Mouse (Mus musculus) CH12.LX (cell line): Measurements from ENCODE around the gene Calcrl. TPM values are rescaled to one million over a fixed set of nuclear protein-coding genes. Genes with fewer than 3 reads are reported as not detected.
A peak's percentile ranks its signal among the peaks of the same experiment; 100 is the strongest.

Experiments
- DNase-seq: peaks from one replicate; pipeline ENCODE4 v3.0.0-alpha.2; 2013; ENCODE audit errors: extremely low read depth
- H3K27ac ChIP-seq: 2 replicates; pipeline ENCODE4 v1.5.1; 2012; ENCODE audit warnings: low read depth, mild to moderate bottlenecking, control low read depth, moderate library complexity; ENCODE audit not compliant: insufficient read depth
- H3K27me3 ChIP-seq: replicated peaks from 2 replicates; pipeline ENCODE3; 2012; ENCODE audit warnings: inconsistent platforms
- H3K36me3 ChIP-seq, 2 experiments: replicated peaks in 1 of 2; 2 replicates each; pipeline versions ENCODE3 to v1.6.1; 2012; ENCODE audit warnings: inconsistent platforms in 1 of 2, low read length in 1 of 2, mild to moderate bottlenecking in 1 of 2, mixed read lengths in 1 of 2, moderate library complexity in 1 of 2; ENCODE audit not compliant: control insufficient read depth in 1 of 2, insufficient read depth in 1 of 2
- H3K4me1 ChIP-seq, 2 experiments: 2 replicates each; pipeline ENCODE4 v1.6.1; 2012; ENCODE audit warnings: inconsistent platforms in 1 of 2, moderate library complexity in 1 of 2; ENCODE audit not compliant: insufficient read depth in 2 of 2, control insufficient read depth in 1 of 2
- H3K4me2 ChIP-seq: 2 replicates; pipeline ENCODE4 v1.6.1; 2012; ENCODE audit warnings: low read depth, mild to moderate bottlenecking, control low read depth; ENCODE audit not compliant: poor library complexity, insufficient read depth, severe bottlenecking
- H3K4me3 ChIP-seq, 3 experiments: fragments of 150-350 bp in 1 of 3; sonication (generic) in 1 of 3; replicated peaks in 1 of 3; 2 replicates each; pipeline versions ENCODE3 to v1.5.1; 2011 to 2012; ENCODE audit warnings: low read depth in 2 of 3, low read length in 2 of 3, mild to moderate bottlenecking in 2 of 3, moderate library complexity in 2 of 3, control low read depth in 1 of 3, improper control_type of control experiment in 1 of 3, inconsistent platforms in 1 of 3, mixed read lengths in 1 of 3; ENCODE audit not compliant: poor library complexity in 1 of 3
- H3K79me2 ChIP-seq: replicated peaks from 2 replicates; pipeline ENCODE4 v1.6.1; 2012; ENCODE audit warnings: mild to moderate bottlenecking, moderate library complexity; ENCODE audit not compliant: control insufficient read depth, poor library complexity, insufficient read depth, severe bottlenecking; ENCODE audit errors: extremely low read depth
- H3K9ac ChIP-seq: 2 replicates; pipeline ENCODE4 v1.6.1; 2012; ENCODE audit warnings: low read depth, mild to moderate bottlenecking, control low read depth, moderate library complexity; ENCODE audit not compliant: insufficient read depth
- H3K9me3 ChIP-seq: replicated peaks from 2 replicates; pipeline ENCODE3; 2012; ENCODE audit warnings: low read length, inconsistent platforms, mixed read lengths
- BHLHE40 ChIP-seq: IDR thresholded peaks from 2 replicates; pipeline ENCODE4 v1.6.1; 2011; ENCODE audit warnings: mild to moderate bottlenecking, low read depth, low read length, improper control_type of control experiment
- CHD1 ChIP-seq: IDR thresholded peaks from 2 replicates; pipeline ENCODE4 v1.6.1; 2012; ENCODE audit warnings: low read depth, low read length, improper control_type of control experiment, inconsistent platforms
- CTCF ChIP-seq, 2 experiments: IDR thresholded peaks in 1 of 2; conservative IDR thresholded peaks in 1 of 2; 2 replicates each; pipeline ENCODE4 v1.5.1; 2011 to 2012; ENCODE audit warnings: low read depth in 2 of 2, low read length in 2 of 2, improper control_type of control experiment in 1 of 2, inconsistent platforms in 1 of 2, mild to moderate bottlenecking in 1 of 2, moderate library complexity in 1 of 2
- EP300 ChIP-seq: IDR thresholded peaks from 2 replicates; pipeline ENCODE4 v1.6.1; 2011; ENCODE audit warnings: low read length, improper control_type of control experiment
- HCFC1 ChIP-seq: IDR thresholded peaks from 2 replicates; pipeline ENCODE4 v1.6.1; 2012; ENCODE audit warnings: low read depth, mild to moderate bottlenecking, inconsistent platforms, low read length, improper control_type of control experiment
- IRF4 ChIP-seq: IDR thresholded peaks from 2 replicates; pipeline ENCODE4 v1.6.1; 2014; ENCODE audit warnings: low read depth, mild to moderate bottlenecking, inconsistent platforms, low read length, improper control_type of control experiment
- JUND ChIP-seq: conservative IDR thresholded peaks from 2 replicates; pipeline ENCODE4 v1.6.1; 2011; ENCODE audit warnings: low read depth, low read length, improper control_type of control experiment
- MEF2A ChIP-seq: IDR thresholded peaks from 2 replicates; pipeline ENCODE4 v1.6.1; 2014; ENCODE audit warnings: low read depth, mild to moderate bottlenecking, inconsistent platforms, low read length, improper control_type of control experiment, borderline replicate concordance
- MXI1 ChIP-seq: IDR thresholded peaks from 2 replicates; pipeline ENCODE4 v1.6.1; 2011; ENCODE audit warnings: mild to moderate bottlenecking, low read depth, low read length, improper control_type of control experiment
- NELFE ChIP-seq: IDR thresholded peaks from 2 replicates; pipeline ENCODE4 v1.6.1; 2011; ENCODE audit warnings: low read depth, low read length, improper control_type of control experiment
- PAX5 ChIP-seq: IDR thresholded peaks from 2 replicates; pipeline ENCODE4 v1.6.1; 2012; ENCODE audit warnings: low read length, inconsistent platforms, mixed read lengths
- POLR2A ChIP-seq: IDR thresholded peaks from 2 replicates; pipeline ENCODE4 v1.6.1; 2011; ENCODE audit warnings: low read depth, mild to moderate bottlenecking, improper control_type of control experiment, low read length
- RAD21 ChIP-seq: IDR thresholded peaks from 2 replicates; pipeline ENCODE4 v1.6.1; 2011; ENCODE audit warnings: low read depth, mild to moderate bottlenecking, low read length, improper control_type of control experiment, moderate library complexity
- RCOR1 ChIP-seq: conservative IDR thresholded peaks from 2 replicates; pipeline ENCODE4 v1.6.1; 2012; ENCODE audit warnings: low read depth, mild to moderate bottlenecking, inconsistent platforms, low read length, improper control_type of control experiment
- TBP ChIP-seq: conservative IDR thresholded peaks from 2 replicates; pipeline ENCODE4 v1.6.1; 2011; ENCODE audit warnings: low read depth, low read length, improper control_type of control experiment
- UBTF ChIP-seq: IDR thresholded peaks from 2 replicates; pipeline ENCODE4 v1.6.1; 2012; ENCODE audit warnings: low read depth, mild to moderate bottlenecking, inconsistent platforms, low read length, improper control_type of control experiment, moderate library complexity
- USF1 ChIP-seq: IDR thresholded peaks from 2 replicates; pipeline ENCODE4 v1.6.1; 2014; ENCODE audit warnings: low read depth, mild to moderate bottlenecking, inconsistent platforms, low read length, improper control_type of control experiment
- ZC3H11A ChIP-seq: IDR thresholded peaks from 2 replicates; pipeline ENCODE4 v1.6.1; 2012; ENCODE audit warnings: low read depth, mild to moderate bottlenecking, inconsistent platforms, low read length, improper control_type of control experiment
- ZMIZ1 ChIP-seq: IDR thresholded peaks from 2 replicates; pipeline ENCODE4 v1.6.1; 2012; ENCODE audit warnings: low read depth, mild to moderate bottlenecking, inconsistent platforms, low read length, improper control_type of control experiment
- ZNF384 ChIP-seq: IDR thresholded peaks from 2 replicates; pipeline ENCODE4 v1.6.1; 2012; ENCODE audit warnings: low read depth, low read length, improper control_type of control experiment, inconsistent platforms
- dilution Hi-C: fragments of 300-500 bp; cut with MboI; formaldehyde crosslinking; loops from 2 replicates; pipeline ENCODE4 v1.14.3; 2020; ENCODE audit warnings: low sequenced_read_pairs; ENCODE audit not compliant: extremely low pct_unique_long_range_greater_than_20kb, extremely low pct_ligation_motif_present
- in situ Hi-C: fragments of 300-500 bp; cut with MboI; formaldehyde crosslinking; loops from 3 replicates; pipeline ENCODE4 v1.14.3; 2019; ENCODE audit warnings: low sequenced_read_pairs, low pct_ligation_motif_present, low pct_unique_long_range_greater_than_20kb, mixed read lengths
- polyA plus RNA-seq: library from polyadenylated mRNA; unstranded; fragments of >175 nt; gene quantifications from 2 replicates; pipeline ENCODE4 v1.2.1, GENCODE M21; 2012; ENCODE audit warnings: low read depth; ENCODE audit not compliant: insufficient read length
- total RNA-seq, 2 experiments: library from RNA; depleted of rRNA; stranded (reverse); fragments of 300-350 nt in 1 of 2; fragments of >200 nt in 1 of 2; gene quantifications; 2 replicates each; pipeline ENCODE4 v1.2.3; 2012 to 2014

Calcrl gene
- total and polyA plus RNA-seq, 3 experiments: 3.9 to 12.1 (median 5.9) TPM

DNA sequence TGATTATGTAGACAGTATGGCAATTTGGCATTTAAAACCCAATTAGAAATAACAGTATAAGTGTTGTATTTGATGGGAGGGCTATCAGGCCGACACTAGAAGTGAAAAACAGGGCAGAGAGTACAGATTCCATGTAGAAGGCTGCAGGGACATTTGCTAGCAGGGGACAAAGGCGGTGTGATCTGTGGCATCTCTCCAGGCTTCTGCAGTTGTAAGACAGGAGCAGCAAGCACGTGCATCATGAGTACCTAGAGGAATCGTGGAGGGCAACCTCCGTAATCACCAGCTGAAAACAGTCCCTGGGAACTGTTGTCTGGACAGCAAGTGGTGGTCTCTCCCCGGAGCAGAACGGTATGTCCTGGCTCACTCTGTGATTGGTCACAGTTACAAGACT lies 37.2 kb downstream of the Calcrl start:
- no peak overlapping the region for H3K9ac ChIP-seq
- peaks cover 0 to 15% of the 10 kb centered on the region in 2 experiments; a peak in 2 of 4 replicates for H3K4me1 ChIP-seq
- no peak for DNase-seq
- H3K27ac ChIP-seq: no peak overlapping the region
- H3K27me3 ChIP-seq: no peaks in the 10 kb centered on the region
- dilution Hi-C loops (no loop called here), in situ Hi-C loops (no loop called here)
- no peaks in the 10 kb centered on the region for H3K79me2 ChIP-seq
- H3K4me3 ChIP-seq: no peak overlapping the region
- H3K9me3 ChIP-seq: no peaks in the 10 kb centered on the region
- TF ChIP-seq ZC3H11A: no peak
- no peak for TF ChIP-seq JUND
- no peak for TF ChIP-seq ZNF384
- TF ChIP-seq ZMIZ1: no peak
- TF ChIP-seq PAX5: no peak
- TF ChIP-seq MXI1: no peak
- TF ChIP-seq POLR2A: no peak
- no peak for TF ChIP-seq TBP
- no peak for TF ChIP-seq CTCF (conservative IDR thresholded peaks at IDR 0.05 in 1 of 2, IDR thresholded peaks at IDR 0.05 in 1 of 2; ENCODE audit: low read depth in 2 of 2, low read length in 2 of 2)
- no peak for TF ChIP-seq BHLHE40
- TF ChIP-seq RCOR1: no peak
- no peak overlapping the region for H3K4me2 ChIP-seq
- H3K36me3 ChIP-seq: no peaks in the 10 kb centered on the region

DNA sequence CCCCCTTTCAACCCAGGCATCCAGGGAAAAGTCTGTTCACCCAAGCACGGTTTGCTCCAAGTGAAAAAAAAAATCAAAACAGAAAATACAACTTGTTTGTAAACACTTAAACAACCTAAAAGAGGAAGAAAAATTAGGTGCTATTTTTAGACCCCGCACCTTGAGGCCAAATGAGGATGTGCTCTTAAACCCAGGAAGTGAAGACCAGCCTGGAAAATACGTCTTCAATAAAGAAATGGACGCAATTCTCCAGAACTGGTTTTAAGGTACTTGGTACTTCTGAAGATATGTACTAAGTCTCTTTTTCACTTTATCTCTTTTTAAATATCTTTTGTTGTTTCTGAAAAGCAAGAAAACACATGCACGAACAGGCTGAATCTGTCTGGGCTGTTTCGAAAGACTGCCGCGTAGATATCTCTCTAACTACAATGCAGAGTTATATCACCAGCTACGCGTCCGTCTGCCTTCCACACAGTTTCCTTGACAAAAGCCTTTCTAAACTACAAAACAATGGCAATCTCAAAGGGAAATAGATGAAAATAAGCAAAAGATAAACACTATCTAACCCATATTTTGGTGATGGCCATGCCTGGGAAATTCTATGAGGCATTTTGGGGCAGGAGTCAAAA lies 37.7 kb downstream of the Calcrl start:
- Histone ChIP-seq H3K9ac (no peak overlapping the region), H3K4me1 (peaks cover 0 to 10% of the 10 kb centered on the region in 2 experiments; a peak in 1 of 4 replicates), H3K4me2 (no peak overlapping the region), H3K4me3 (no peak overlapping the region), H3K9me3 (no peaks in the 10 kb centered on the region), H3K36me3 (no peaks in the 10 kb centered on the region), H3K79me2 (no peaks in the 10 kb centered on the region), H3K27me3 (no peaks in the 10 kb centered on the region), H3K27ac (no peak overlapping the region)
- TF ChIP-seq UBTF (no peak), USF1 (no peak), ZNF384 (no peak), PAX5 (no peak), RAD21 (no peak), IRF4 (no peak), NELFE (no peak), EP300 (no peak), CHD1 (no peak), TBP (no peak), HCFC1 (no peak), MEF2A (no peak)
- in situ Hi-C loops (no loop called here), dilution Hi-C loops (no loop called here)
- DNase-seq: peak; percentile 3
